Mouse (Mus musculus) CH12.LX (cell line): Measurements from ENCODE around the gene Gm5678. TPM values are rescaled to one million over a fixed set of nuclear protein-coding genes. Genes with fewer than 3 reads are reported as not detected.

Source experiments
- DNase-seq: peaks from one replicate; pipeline ENCODE4 v3.0.0-alpha.2; 2013; ENCODE audit errors: extremely low read depth
- H3K27ac ChIP-seq: 2 replicates; pipeline ENCODE4 v1.5.1; 2012; ENCODE audit warnings: low read depth, mild to moderate bottlenecking, control low read depth, moderate library complexity; ENCODE audit not compliant: insufficient read depth
- H3K27me3 ChIP-seq: replicated peaks from 2 replicates; pipeline ENCODE3; 2012; ENCODE audit warnings: inconsistent platforms
- H3K36me3 ChIP-seq, 2 experiments: replicated peaks in 1 of 2; 2 replicates each; pipeline versions ENCODE3 to v1.6.1; 2012; ENCODE audit warnings: inconsistent platforms in 1 of 2, low read length in 1 of 2, mild to moderate bottlenecking in 1 of 2, mixed read lengths in 1 of 2, moderate library complexity in 1 of 2; ENCODE audit not compliant: control insufficient read depth in 1 of 2, insufficient read depth in 1 of 2
- H3K4me1 ChIP-seq, 2 experiments: 2 replicates each; pipeline ENCODE4 v1.6.1; 2012; ENCODE audit warnings: inconsistent platforms in 1 of 2, moderate library complexity in 1 of 2; ENCODE audit not compliant: insufficient read depth in 2 of 2, control insufficient read depth in 1 of 2
- H3K4me2 ChIP-seq: 2 replicates; pipeline ENCODE4 v1.6.1; 2012; ENCODE audit warnings: low read depth, mild to moderate bottlenecking, control low read depth; ENCODE audit not compliant: poor library complexity, insufficient read depth, severe bottlenecking
- H3K4me3 ChIP-seq, 3 experiments: fragments of 150-350 bp in 1 of 3; sonication (generic) in 1 of 3; replicated peaks in 1 of 3; 2 replicates each; pipeline versions ENCODE3 to v1.5.1; 2011 to 2012; ENCODE audit warnings: low read depth in 2 of 3, low read length in 2 of 3, mild to moderate bottlenecking in 2 of 3, moderate library complexity in 2 of 3, control low read depth in 1 of 3, improper control_type of control experiment in 1 of 3, inconsistent platforms in 1 of 3, mixed read lengths in 1 of 3; ENCODE audit not compliant: poor library complexity in 1 of 3
- H3K79me2 ChIP-seq: replicated peaks from 2 replicates; pipeline ENCODE4 v1.6.1; 2012; ENCODE audit warnings: mild to moderate bottlenecking, moderate library complexity; ENCODE audit not compliant: control insufficient read depth, poor library complexity, insufficient read depth, severe bottlenecking; ENCODE audit errors: extremely low read depth
- H3K9ac ChIP-seq: 2 replicates; pipeline ENCODE4 v1.6.1; 2012; ENCODE audit warnings: low read depth, mild to moderate bottlenecking, control low read depth, moderate library complexity; ENCODE audit not compliant: insufficient read depth
- H3K9me3 ChIP-seq: replicated peaks from 2 replicates; pipeline ENCODE3; 2012; ENCODE audit warnings: low read length, inconsistent platforms, mixed read lengths
- CHD1 ChIP-seq: IDR thresholded peaks from 2 replicates; pipeline ENCODE4 v1.6.1; 2012; ENCODE audit warnings: low read depth, low read length, improper control_type of control experiment, inconsistent platforms
- CHD2 ChIP-seq: IDR thresholded peaks from 2 replicates; pipeline ENCODE4 v1.6.1; 2011; ENCODE audit warnings: low read length, improper control_type of control experiment
- ELF1 ChIP-seq: IDR thresholded peaks from 2 replicates; pipeline ENCODE4 v1.6.1; 2014; ENCODE audit warnings: low read depth, mild to moderate bottlenecking, inconsistent platforms, low read length, improper control_type of control experiment
- EP300 ChIP-seq: IDR thresholded peaks from 2 replicates; pipeline ENCODE4 v1.6.1; 2011; ENCODE audit warnings: low read length, improper control_type of control experiment
- ETS1 ChIP-seq: conservative IDR thresholded peaks from 2 replicates; pipeline ENCODE4 v1.6.1; 2012; ENCODE audit warnings: low read depth, mild to moderate bottlenecking, inconsistent platforms, low read length, improper control_type of control experiment, moderate library complexity
- IRF4 ChIP-seq: IDR thresholded peaks from 2 replicates; pipeline ENCODE4 v1.6.1; 2014; ENCODE audit warnings: low read depth, mild to moderate bottlenecking, inconsistent platforms, low read length, improper control_type of control experiment
- JUN ChIP-seq: IDR thresholded peaks from 2 replicates; pipeline ENCODE4 v1.6.1; 2011; ENCODE audit warnings: low read depth, mild to moderate bottlenecking, low read length, improper control_type of control experiment, moderate library complexity; ENCODE audit not compliant: insufficient read depth
- KAT2A ChIP-seq: IDR thresholded peaks from 2 replicates; pipeline ENCODE4 v1.6.1; 2012; ENCODE audit warnings: low read length, improper control_type of control experiment, inconsistent platforms; ENCODE audit not compliant: insufficient replicate concordance
- MAFK ChIP-seq: IDR thresholded peaks from 2 replicates; pipeline ENCODE4 v1.6.1; 2011; ENCODE audit warnings: low read length, improper control_type of control experiment; ENCODE audit not compliant: insufficient replicate concordance
- MAX ChIP-seq: IDR thresholded peaks from 2 replicates; pipeline ENCODE4 v1.6.1; 2011; ENCODE audit warnings: low read length, improper control_type of control experiment
- MXI1 ChIP-seq: IDR thresholded peaks from 2 replicates; pipeline ENCODE4 v1.6.1; 2011; ENCODE audit warnings: mild to moderate bottlenecking, low read depth, low read length, improper control_type of control experiment
- MYC ChIP-seq: IDR thresholded peaks from 2 replicates; pipeline ENCODE4 v1.6.1; 2011; ENCODE audit warnings: low read depth, mild to moderate bottlenecking, improper control_type of control experiment, low read length
- NELFE ChIP-seq: IDR thresholded peaks from 2 replicates; pipeline ENCODE4 v1.6.1; 2011; ENCODE audit warnings: low read depth, low read length, improper control_type of control experiment
- NRF1 ChIP-seq: IDR thresholded peaks from 2 replicates; pipeline ENCODE4 v1.6.1; 2014; ENCODE audit warnings: low read depth, mild to moderate bottlenecking, inconsistent platforms, low read length, improper control_type of control experiment, moderate library complexity
- PAX5 ChIP-seq: IDR thresholded peaks from 2 replicates; pipeline ENCODE4 v1.6.1; 2012; ENCODE audit warnings: low read length, inconsistent platforms, mixed read lengths
- POLR2A ChIP-seq: IDR thresholded peaks from 2 replicates; pipeline ENCODE4 v1.6.1; 2011; ENCODE audit warnings: low read depth, mild to moderate bottlenecking, improper control_type of control experiment, low read length
- POLR2AphosphoS2 ChIP-seq: IDR thresholded peaks from 2 replicates; pipeline ENCODE4 v1.6.1; 2011; ENCODE audit warnings: low read depth, low read length, improper control_type of control experiment
- SMC3 ChIP-seq: IDR thresholded peaks from 2 replicates; pipeline ENCODE4 v1.6.1; 2011; ENCODE audit warnings: low read depth, low read length, improper control_type of control experiment
- TCF12 ChIP-seq: IDR thresholded peaks from 2 replicates; pipeline ENCODE4 v1.6.1; 2014; ENCODE audit warnings: low read depth, mild to moderate bottlenecking, inconsistent platforms, low read length, improper control_type of control experiment
- UBTF ChIP-seq: IDR thresholded peaks from 2 replicates; pipeline ENCODE4 v1.6.1; 2012; ENCODE audit warnings: low read depth, mild to moderate bottlenecking, inconsistent platforms, low read length, improper control_type of control experiment, moderate library complexity
- USF2 ChIP-seq: conservative IDR thresholded peaks from 2 replicates; pipeline ENCODE4 v1.6.1; 2011; ENCODE audit warnings: low read depth, low read length, improper control_type of control experiment
- ZC3H11A ChIP-seq: IDR thresholded peaks from 2 replicates; pipeline ENCODE4 v1.6.1; 2012; ENCODE audit warnings: low read depth, mild to moderate bottlenecking, inconsistent platforms, low read length, improper control_type of control experiment
- ZMIZ1 ChIP-seq: IDR thresholded peaks from 2 replicates; pipeline ENCODE4 v1.6.1; 2012; ENCODE audit warnings: low read depth, mild to moderate bottlenecking, inconsistent platforms, low read length, improper control_type of control experiment
- ZNF384 ChIP-seq: IDR thresholded peaks from 2 replicates; pipeline ENCODE4 v1.6.1; 2012; ENCODE audit warnings: low read depth, low read length, improper control_type of control experiment, inconsistent platforms
- dilution Hi-C: fragments of 300-500 bp; cut with MboI; formaldehyde crosslinking; loops from 2 replicates; pipeline ENCODE4 v1.14.3; 2020; ENCODE audit warnings: low sequenced_read_pairs; ENCODE audit not compliant: extremely low pct_unique_long_range_greater_than_20kb, extremely low pct_ligation_motif_present
- in situ Hi-C: fragments of 300-500 bp; cut with MboI; formaldehyde crosslinking; loops from 3 replicates; pipeline ENCODE4 v1.14.3; 2019; ENCODE audit warnings: low sequenced_read_pairs, low pct_ligation_motif_present, low pct_unique_long_range_greater_than_20kb, mixed read lengths
- polyA plus RNA-seq: library from polyadenylated mRNA; unstranded; fragments of >175 nt; gene quantifications from 2 replicates; pipeline ENCODE4 v1.2.1, GENCODE M21; 2012; ENCODE audit warnings: low read depth; ENCODE audit not compliant: insufficient read length
- total RNA-seq, 2 experiments: library from RNA; depleted of rRNA; stranded (reverse); fragments of 300-350 nt in 1 of 2; fragments of >200 nt in 1 of 2; gene quantifications; 2 replicates each; pipeline ENCODE4 v1.2.3; 2012 to 2014

Gm5678 gene
- not detected in 2 replicates for total RNA-seq (2012; rRNA removed)
- total RNA-seq (2014; rRNA removed): not detected in 2 replicates
- polyA plus RNA-seq: not detected in 2 replicates

- Histone ChIP-seq H3K4me3 (no peak within 1 kb of the TSS), H3K79me2 (no peaks in the 10 kb centered on the region), H3K4me1 (peaks cover 0 to 6% of the 10 kb centered on the region in 2 experiments; a peak in 1 of 4 replicates), H3K27me3 (no peaks in the 10 kb centered on the region), H3K4me2 (no peak within 1 kb of the TSS), H3K9ac (no peak within 1 kb of the TSS), H3K36me3 (no peaks in the 10 kb centered on the region), H3K9me3 (no peaks in the 10 kb centered on the region), H3K27ac (no peak within 1 kb of the TSS)
- in situ Hi-C loops: no loop called here
- no peak for DNase-seq
- TF ChIP-seq MAFK: no peak
- no peak for TF ChIP-seq ZNF384
- no peak for TF ChIP-seq KAT2A
- TF ChIP-seq MAX: no peak
- TF ChIP-seq SMC3: no peak
- TF ChIP-seq JUN: no peak
- no peak for TF ChIP-seq ZC3H11A
- TF ChIP-seq TCF12: no peak
- no peak for TF ChIP-seq USF2
- TF ChIP-seq NRF1: no peak
- no peak for TF ChIP-seq PAX5
- TF ChIP-seq MYC: no peak
- TF ChIP-seq NELFE: no peak
- no peak for TF ChIP-seq UBTF
- TF ChIP-seq POLR2AphosphoS2: no peak
- no peak for TF ChIP-seq IRF4
- no peak for TF ChIP-seq EP300
- TF ChIP-seq CHD1: no peak
- dilution Hi-C loops: no loop called here
Observed at GRCm38 (mm10) chr16:93627761-93628400, at the start of gene Gm5678. TSS of gene Gm5678 (plus strand) at chr16:93628097.

- Histone ChIP-seq H3K79me2 (no peaks in the 10 kb centered on the region), H3K9me3 (no peaks in the 10 kb centered on the region), H3K4me2 (no peak overlapping the region), H3K9ac (no peak overlapping the region), H3K27me3 (no peaks in the 10 kb centered on the region), H3K4me1 (peaks cover 24 to 28% of the 10 kb centered on the region in 2 experiments), H3K4me3 (no peak overlapping the region), H3K36me3 (peaks cover 0 to 8% of the 10 kb centered on the region in 2 experiments), H3K27ac (no peak overlapping the region)
- TF ChIP-seq ZMIZ1 (no peak), CHD2 (no peak), ETS1 (no peak), MXI1 (no peak), POLR2A (no peak), ELF1 (no peak), UBTF (no peak), SMC3 (no peak), ZNF384 (no peak)
- no peak for DNase-seq
- in situ Hi-C loops: no loop called here
- dilution Hi-C loops: no loop called here
Observed at GRCm38 (mm10) chr16:93578346-93579005, 49.4 kb upstream of the Gm5678 start.
